9 mouse cellular contexts compared by ENCODE assay signal in genomic region chr9:72763050-72763718, GRCm38 (mm10). TPM values are rescaled to one million over a fixed set of nuclear protein-coding genes. Genes with fewer than 3 reads are reported as not detected.
DNase-seq lines count a peak whose midpoint lies in the region; ATAC-seq and TF ChIP-seq lines count a peak whose summit lies in the region.
"Had no signal": no experiment of that assay in that cellular context is flagged by ENCODE, and none has a peak within 500 bp of the region (broad histone marks: within the 10 kb centered on the region; RNA-seq: fewer than 3 reads in every experiment).

No protein-coding gene starts in this region.

- H3K4me3 ChIP-seq in kidney, postnatal 0 days (replicated peaks; ENCODE audit: low read depth, low read length) = no peak overlapping the region
- H3K4me3 ChIP-seq in kidney, embryonic 14.5 days (ENCODE audit: low read length) = no peak overlapping the region
- H3K4me3 ChIP-seq in forebrain, postnatal 0 days (ENCODE audit: low read depth, low read length) = no peak overlapping the region
- no peak overlapping the region for H3K4me3 ChIP-seq in hindbrain, embryonic 11.5 days (ENCODE audit: low read depth, low read length)
- H3K4me3 ChIP-seq in midbrain, postnatal 0 days (ENCODE audit: low read depth, low read length) = no peak overlapping the region
- H3K4me3 ChIP-seq in liver, embryonic 12.5 days = no peak overlapping the region
- H3K4me3 ChIP-seq: erythroblast, embryonic 14.5 days had no signal

- H3K4me1 ChIP-seq in kidney, postnatal 0 days (replicated peaks; ENCODE audit: insufficient read depth, low read length) = no peaks in the 10 kb centered on the region
- peaks cover 5% of the 10 kb centered on the region for H3K4me1 ChIP-seq in kidney, embryonic 14.5 days (ENCODE audit: control insufficient read depth, insufficient read depth, low read length)
- 0 out of 2 replicates have a peak, but pooled peaks cover 4% of the 10 kb centered on the region for H3K4me1 ChIP-seq in forebrain, postnatal 0 days (ENCODE audit: insufficient read depth)
- H3K4me1 ChIP-seq in hindbrain, embryonic 11.5 days (replicated peaks; ENCODE audit: control insufficient read depth, insufficient read depth, low read length) = no peaks in the 10 kb centered on the region; the same call in none of the 2 replicates
- H3K4me1 ChIP-seq in midbrain, postnatal 0 days (ENCODE audit: insufficient read depth, low read length) = no peaks in the 10 kb centered on the region
- H3K4me1 ChIP-seq in liver, embryonic 12.5 days = peaks cover 7% of the 10 kb centered on the region; the same call in 1 of the 2 replicates

- no peaks in the 10 kb centered on the region for H3K36me3 ChIP-seq in kidney, postnatal 0 days (ENCODE audit: insufficient read depth, low read length)
- no peaks in the 10 kb centered on the region for H3K36me3 ChIP-seq in kidney, embryonic 14.5 days (ENCODE audit: control insufficient read depth, insufficient read depth, low read length)
- no peaks in the 10 kb centered on the region for H3K36me3 ChIP-seq in forebrain, postnatal 0 days (ENCODE audit: insufficient read depth)
- no peaks in the 10 kb centered on the region for H3K36me3 ChIP-seq in hindbrain, embryonic 11.5 days (ENCODE audit: control insufficient read depth, insufficient read depth, low read length)
- no peaks in the 10 kb centered on the region for H3K36me3 ChIP-seq in midbrain, postnatal 0 days (ENCODE audit: insufficient read depth, low read length)
- no peaks in the 10 kb centered on the region for H3K36me3 ChIP-seq in liver, embryonic 12.5 days

- TF ChIP-seq CTCF in kidney, postnatal 0 days (IDR thresholded peaks at IDR 0.05; ENCODE audit: low read depth) = no peak
- no peak for TF ChIP-seq CTCF in forebrain, postnatal 0 days (IDR thresholded peaks at IDR 0.05; ENCODE audit: low read depth)
- no peak for TF ChIP-seq CTCF in midbrain, postnatal 0 days (IDR thresholded peaks at IDR 0.05)

- H3K27ac ChIP-seq in kidney, postnatal 0 days = no peak overlapping the region
- H3K27ac ChIP-seq in kidney, embryonic 14.5 days (ENCODE audit: low read depth, low read length) = no peak overlapping the region
- H3K27ac ChIP-seq in forebrain, postnatal 0 days (ENCODE audit: low read depth, low read length) = peak overlapping the region; percentile 35; the same call in 1 of the 2 replicates
- no peak overlapping the region for H3K27ac ChIP-seq in hindbrain, embryonic 11.5 days (ENCODE audit: low read depth, low read length)
- H3K27ac ChIP-seq in midbrain, postnatal 0 days (ENCODE audit: low read depth, low read length) = no peak overlapping the region; the same call in 1 of the 2 replicates
- H3K27ac ChIP-seq in liver, embryonic 12.5 days = no peak overlapping the region

- no peak overlapping the region for H3K4me2 ChIP-seq in kidney, postnatal 0 days (ENCODE audit: low read length)
- H3K4me2 ChIP-seq in kidney, embryonic 14.5 days (replicated peaks; ENCODE audit: low read depth, low read length) = no peak overlapping the region
- no peak overlapping the region for H3K4me2 ChIP-seq in forebrain, postnatal 0 days (ENCODE audit: low read depth)
- no peak overlapping the region for H3K4me2 ChIP-seq in hindbrain, embryonic 11.5 days (replicated peaks; ENCODE audit: low read depth, low read length)
- no peak overlapping the region for H3K4me2 ChIP-seq in midbrain, postnatal 0 days (ENCODE audit: low read depth, low read length, poor library complexity, severe bottlenecking)
- no peak overlapping the region for H3K4me2 ChIP-seq in liver, embryonic 12.5 days

- H3K9ac ChIP-seq in kidney, postnatal 0 days (ENCODE audit: low read depth, low read length) = no peak overlapping the region
- no peak overlapping the region for H3K9ac ChIP-seq in kidney, embryonic 14.5 days (ENCODE audit: low read depth, low read length)
- no peak overlapping the region for H3K9ac ChIP-seq in forebrain, postnatal 0 days
- H3K9ac ChIP-seq in hindbrain, embryonic 11.5 days (ENCODE audit: low read depth, low read length) = no peak overlapping the region
- H3K9ac ChIP-seq in midbrain, postnatal 0 days (replicated peaks; ENCODE audit: low read length, poor library complexity, severe bottlenecking) = no peak overlapping the region; the same call in 1 of the 2 replicates
- no peak overlapping the region for H3K9ac ChIP-seq in liver, embryonic 12.5 days

- no peaks in the 10 kb centered on the region for H3K9me3 ChIP-seq in kidney, postnatal 0 days (replicated peaks; ENCODE audit: low read length)
- no peaks in the 10 kb centered on the region for H3K9me3 ChIP-seq in kidney, embryonic 14.5 days (ENCODE audit: control insufficient read depth, low read length)
- no peaks in the 10 kb centered on the region for H3K9me3 ChIP-seq in forebrain, postnatal 0 days (ENCODE audit: low read length)
- H3K9me3 ChIP-seq in hindbrain, embryonic 11.5 days (ENCODE audit: control insufficient read depth, low read length) = no peaks in the 10 kb centered on the region
- H3K9me3 ChIP-seq in midbrain, postnatal 0 days (ENCODE audit: low read length) = no peaks in the 10 kb centered on the region
- H3K9me3 ChIP-seq in liver, embryonic 12.5 days (replicated peaks) = no peaks in the 10 kb centered on the region

- 21% methylated on average over 3 of the region's 3 CpGs for WGBS in kidney, postnatal 0 days
- WGBS in kidney, embryonic 14.5 days = 23% methylated on average over 3 of the region's 3 CpGs
- 7% methylated on average over 3 of the region's 3 CpGs for WGBS in forebrain, postnatal 0 days
- WGBS in hindbrain, embryonic 11.5 days = 44% methylated on average over 3 of the region's 3 CpGs
- 26% methylated on average over 3 of the region's 3 CpGs for WGBS in midbrain, postnatal 0 days
- WGBS in liver, embryonic 12.5 days (ENCODE audit: insufficient replicate concordance) = 40% methylated on average over 3 of the region's 3 CpGs

- ATAC-seq in kidney, postnatal 0 days (replicated peaks; ENCODE audit: low FRiP score, low read depth) = no peak
- ATAC-seq in kidney, embryonic 14.5 days (ENCODE audit: low FRiP score, low TSS enrichment) = no peak
- peak; percentile 63 for ATAC-seq in forebrain, postnatal 0 days
- 0 out of 2 replicates have a peak, but pooled peaks have one; percentile 25 for ATAC-seq in hindbrain, embryonic 11.5 days (ENCODE audit: low FRiP score)
- no peak for ATAC-seq in midbrain, postnatal 0 days (ENCODE audit: low FRiP score)
- no peak for ATAC-seq in liver, embryonic 12.5 days

- peak; percentile 57 for DNase-seq in kidney, postnatal 0 days (ENCODE audit: low spot score)
- DNase-seq in forebrain, postnatal 0 days = peak; percentile 47
- DNase-seq in hindbrain, embryonic 11.5 days (ENCODE audit: low spot score) = no peak
- DNase-seq in midbrain, postnatal 0 days (ENCODE audit: low spot score) = peak; percentile 63
- no peak for DNase-seq in left cerebral cortex, adult 11 months (ENCODE audit: low spot score)
- no peak for DNase-seq in urinary bladder, postnatal 14 days (ENCODE audit: low spot score)

- no peaks in the 10 kb centered on the region for H3K27me3 ChIP-seq in kidney, postnatal 0 days (ENCODE audit: insufficient read depth, low read length)
- H3K27me3 ChIP-seq in kidney, embryonic 14.5 days (ENCODE audit: control insufficient read depth, insufficient read depth, low read length) = no peaks in the 10 kb centered on the region
- H3K27me3 ChIP-seq in forebrain, postnatal 0 days (ENCODE audit: insufficient read depth, low read length) = no peaks in the 10 kb centered on the region; the same call in 1 of the 2 replicates
- H3K27me3 ChIP-seq in hindbrain, embryonic 11.5 days (ENCODE audit: control insufficient read depth, insufficient read depth, low read length) = no peaks in the 10 kb centered on the region
- H3K27me3 ChIP-seq in midbrain, postnatal 0 days (ENCODE audit: insufficient read depth, low read length) = no peaks in the 10 kb centered on the region
- H3K27me3 ChIP-seq in liver, embryonic 12.5 days (replicated peaks) = no peaks in the 10 kb centered on the region

RNA-seq across cellular contexts. Expression of gene Prtg, which starts 43.5 kb away (rescaled TPM):
- polyA plus RNA-seq in kidney, postnatal 0 days (2015; fragmentation: Nextera tagmentation; extraction: Ambion mirVana) = 1.2 TPM in 2 replicates
- 3.4 and 4.6 TPM in 2 replicates for polyA plus RNA-seq in kidney, embryonic 14.5 days (2014; fragmentation: Nextera tagmentation; extraction: Ambion mirVana)
- 0.62 and 0.76 TPM in 2 replicates for total RNA-seq in forebrain, postnatal 0 days (2014; rRNA removed)
- polyA plus RNA-seq in forebrain, postnatal 0 days (2015; fragmentation: Nextera tagmentation; extraction: Ambion mirVana) = 0.11 and 0.18 TPM in 2 replicates
- 4.7 and 5.4 TPM in 2 replicates for polyA plus RNA-seq in hindbrain, embryonic 11.5 days (2014; fragmentation: Nextera tagmentation; extraction: Ambion mirVana)
- 0.66 and 0.93 TPM in 2 replicates for total RNA-seq in midbrain, postnatal 0 days (2014; rRNA removed)
- polyA plus RNA-seq in midbrain, postnatal 0 days (2015; fragmentation: Nextera tagmentation; extraction: Ambion mirVana) = 0.25 and 0.32 TPM in 2 replicates
- polyA plus RNA-seq in liver, embryonic 12.5 days (2016; fragmentation: Nextera tagmentation; extraction: Ambion mirVana) = 0.37 and 0.52 TPM in 2 replicates
- polyA plus RNA-seq: erythroblast, embryonic 14.5 days had no signal

Comparison
In these comparisons a context has a peak if more than half of its experiments do, and no peak if none do; other contexts are left out.
1. ATAC-seq: peak in forebrain, postnatal 0 days (single experiment) and hindbrain, embryonic 11.5 days (single experiment); none in kidney, postnatal 0 days (single experiment), kidney, embryonic 14.5 days (single experiment), midbrain, postnatal 0 days (single experiment) and liver, embryonic 12.5 days (single experiment).
2. DNase-seq: peak in kidney, postnatal 0 days (single experiment), forebrain, postnatal 0 days (single experiment) and midbrain, postnatal 0 days (single experiment); none in hindbrain, embryonic 11.5 days (single experiment), left cerebral cortex, adult 11 months (single experiment) and urinary bladder, postnatal 14 days (single experiment).